Mouse (Mus musculus): ENCODE results near the gene Srrd. TPM values are rescaled to one million over a fixed set of nuclear protein-coding genes. Genes with fewer than 3 reads are reported as not detected.
A peak's percentile ranks its signal among the peaks of the same experiment; 100 is the strongest.
"Not testable (repeated sequence)": the region's sequence is repeated elsewhere in the genome, so short reads cannot be mapped to it uniquely, and the experiment has no call there.

Srrd gene
- total RNA-seq, 2 experiments from 2014 or later = 17.6 to 47.7 TPM

DNA sequence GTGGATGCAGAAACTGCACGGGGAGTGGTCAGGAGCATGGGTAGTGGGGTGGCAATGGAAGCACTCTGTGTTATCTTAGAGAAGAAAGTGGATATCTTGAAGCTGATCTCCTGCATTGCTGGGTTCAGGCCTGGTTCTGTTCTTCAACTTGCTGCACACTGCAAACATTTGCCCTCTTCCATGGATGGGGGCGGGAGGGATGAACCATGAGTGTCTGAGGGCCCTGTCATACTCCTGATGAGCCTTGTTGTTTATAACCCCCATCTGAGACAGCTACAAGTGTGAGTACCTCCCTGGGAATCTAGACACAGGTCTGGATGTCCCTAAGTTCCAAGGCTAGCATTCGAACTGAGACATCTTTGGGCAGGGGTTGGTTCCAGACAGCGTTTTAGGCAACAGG, 21.5 kb downstream of the Srrd start:
- ATAC-seq (replicated peaks; ENCODE audit: poor library complexity, severe bottlenecking) = no peak

DNA sequence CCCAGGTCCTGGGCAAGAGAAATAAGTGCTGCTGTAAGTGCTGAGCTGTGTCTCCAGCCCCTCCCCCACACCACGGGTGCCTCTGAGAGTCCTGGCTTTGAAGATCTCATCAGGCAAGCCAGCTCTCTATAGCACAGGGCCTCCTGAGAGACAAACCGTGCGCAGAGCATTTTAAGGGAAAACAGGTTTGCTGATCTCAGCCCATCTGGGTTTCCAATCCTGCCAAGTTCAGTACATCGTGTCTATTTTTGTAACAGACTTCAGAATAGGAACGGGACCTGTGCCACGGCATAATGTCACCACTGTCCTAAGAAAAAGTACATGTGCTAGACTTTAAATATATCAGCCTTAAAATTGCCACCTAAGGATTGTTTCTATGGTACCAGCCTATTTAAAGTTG, 21.9 kb downstream of the Srrd start:
- ATAC-seq (replicated peaks; ENCODE audit: poor library complexity, severe bottlenecking) = no peak

DNA sequence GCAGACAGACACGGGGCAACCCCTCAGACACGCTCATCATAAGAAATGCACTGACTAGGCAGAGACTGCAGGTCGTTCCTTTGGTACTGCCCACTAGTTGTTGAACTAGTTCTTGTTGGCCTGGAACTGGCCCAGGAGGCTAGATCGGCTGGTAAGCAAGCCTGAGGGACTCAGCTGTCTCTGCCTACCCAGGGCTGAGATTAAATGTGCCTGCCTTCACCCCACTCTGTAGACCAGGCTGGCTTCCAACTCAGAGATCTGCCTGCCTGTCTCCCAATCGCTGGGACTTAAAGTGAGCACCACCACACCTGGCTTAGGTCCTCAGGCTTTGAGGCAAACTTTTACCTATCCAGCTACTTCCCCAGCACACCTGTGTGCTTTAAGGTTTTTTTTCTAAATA, 22.5 kb downstream of the Srrd start:
- no peak for ATAC-seq (replicated peaks; ENCODE audit: poor library complexity, severe bottlenecking)

GRCm38 (mm10) chr5:112319343-112319742, 23.5 kb downstream of the Srrd start:
- ATAC-seq (replicated peaks; ENCODE audit: poor library complexity, severe bottlenecking) = not testable (repeated sequence)

GRCm38 (mm10) chr5:112317328-112317727, 25.5 kb downstream of the Srrd start:
- ATAC-seq (replicated peaks; ENCODE audit: poor library complexity, severe bottlenecking) = peak; percentile 33; the same call in 1 of the 2 replicates

DNA sequence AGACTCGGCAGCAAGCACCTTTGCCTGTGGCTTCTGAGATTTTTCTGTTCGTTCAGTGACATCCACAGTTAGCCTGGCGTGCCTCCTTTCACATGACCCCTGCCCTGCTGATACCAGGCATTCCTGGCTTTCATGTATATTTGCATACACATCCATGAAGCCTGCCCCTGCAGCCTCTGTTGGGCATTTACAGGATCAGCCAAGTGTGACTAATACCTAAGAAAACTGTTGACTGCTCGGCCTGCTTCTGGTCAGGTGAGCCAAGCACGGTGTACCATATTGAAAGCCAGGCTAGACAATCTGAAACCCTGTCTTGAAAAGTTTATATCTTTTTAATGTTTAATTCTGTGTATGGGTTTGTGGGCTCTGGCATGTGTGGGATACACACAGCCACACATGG, 26.4 kb downstream of the Srrd start:
- no peak for ATAC-seq (replicated peaks; ENCODE audit: poor library complexity, severe bottlenecking)

DNA sequence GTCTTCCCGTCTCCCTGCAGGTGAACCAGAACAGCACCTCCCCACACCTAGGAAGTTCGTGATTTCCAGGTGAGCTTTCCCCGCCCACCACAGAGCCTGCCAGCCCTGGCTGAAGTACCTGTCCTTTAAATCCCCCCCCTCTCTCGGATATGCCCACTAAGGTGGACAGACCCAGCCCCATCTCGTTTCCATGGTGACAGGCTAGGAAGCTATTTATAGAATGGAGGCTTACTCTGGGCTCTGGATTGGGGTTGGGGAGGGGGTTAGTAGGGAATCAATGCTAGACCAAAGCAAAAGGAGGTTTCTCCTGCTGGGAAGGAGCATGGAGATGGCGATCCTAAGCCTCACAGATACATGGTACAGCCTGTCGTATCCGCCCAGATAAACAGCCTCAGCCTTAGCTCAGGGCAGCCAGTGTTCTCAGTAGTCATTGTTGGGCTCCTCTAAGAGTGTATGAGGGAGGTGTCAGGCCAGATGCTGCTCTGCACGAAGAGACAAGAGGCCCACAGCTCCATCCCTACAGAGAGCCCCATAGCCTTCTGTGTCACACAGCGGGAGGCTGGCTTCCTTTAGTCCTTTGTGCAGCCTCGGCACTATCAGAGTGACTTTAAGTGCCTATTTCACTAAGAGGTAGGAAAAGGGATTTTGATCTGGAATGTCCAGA, 29.5 kb downstream of the Srrd start:
- ATAC-seq (replicated peaks; ENCODE audit: poor library complexity, severe bottlenecking) = no peak

DNA sequence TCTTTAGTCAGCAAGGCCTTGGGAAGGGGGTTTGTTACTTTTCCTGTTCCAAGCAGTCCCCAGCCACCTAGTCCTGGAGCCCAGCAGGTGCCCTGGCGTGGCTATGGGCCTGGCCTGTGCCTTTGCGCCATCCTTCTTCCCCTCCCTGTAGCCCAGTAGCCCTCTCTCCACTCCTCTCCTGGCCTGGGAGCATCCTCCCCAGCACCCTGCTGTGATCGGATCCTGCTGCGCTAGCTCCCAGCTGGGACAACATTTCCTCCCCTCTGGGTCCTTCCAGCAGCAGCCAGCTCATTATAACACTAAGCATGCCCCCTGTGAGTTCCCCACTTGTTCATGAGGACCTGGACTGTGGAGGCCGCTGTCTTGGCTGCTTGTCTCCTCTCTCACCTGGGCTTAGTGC, 37.0 kb downstream of the Srrd start:
- no peak for ATAC-seq (replicated peaks; ENCODE audit: poor library complexity, severe bottlenecking)

GRCm38 (mm10) chr5:112302310-112302709, 40.5 kb downstream of the Srrd start:
- no peak for ATAC-seq (replicated peaks; ENCODE audit: poor library complexity, severe bottlenecking)

- no peak; the same call in 1 of the 2 replicates for ATAC-seq (replicated peaks; ENCODE audit: poor library complexity, severe bottlenecking)
These were observed 41.1 kb downstream of the Srrd start for GRCm38 (mm10) chr5:112301694-112302093.

DNA sequence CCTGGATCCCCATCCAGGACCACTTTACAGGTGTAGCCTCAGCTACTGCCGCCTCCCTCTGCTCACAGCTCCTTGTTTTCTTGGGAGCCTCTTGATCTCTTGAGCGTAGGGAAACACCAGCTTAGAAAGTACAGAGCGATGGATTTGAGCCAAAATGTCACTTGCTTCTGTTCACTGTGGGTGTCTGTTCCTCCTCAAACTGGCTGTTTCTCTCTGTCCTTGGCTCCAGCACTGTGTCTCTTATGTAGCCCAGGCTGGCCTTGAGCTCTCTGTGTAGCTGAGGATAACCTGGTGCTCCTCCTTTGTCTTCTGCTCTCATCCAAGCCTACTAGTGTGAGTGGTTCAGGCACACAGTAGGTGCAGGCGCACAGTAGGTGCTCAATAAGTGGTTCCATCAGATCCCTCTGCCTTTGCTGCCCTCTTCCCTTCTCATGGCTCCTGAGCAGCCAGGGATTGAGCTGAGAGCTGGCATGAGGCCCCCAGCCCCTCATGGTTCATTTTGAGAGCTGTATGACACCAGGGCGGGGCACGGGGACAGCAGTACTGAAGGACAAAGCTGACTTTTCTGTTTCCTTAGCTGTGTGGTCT, 42.0 kb downstream of the Srrd start:
- no peak for ATAC-seq (replicated peaks; ENCODE audit: poor library complexity, severe bottlenecking)

- ATAC-seq (replicated peaks; ENCODE audit: poor library complexity, severe bottlenecking) = no peak
These were observed 42.7 kb downstream of the Srrd start for GRCm38 (mm10) chr5:112300112-112300511.

- ATAC-seq (replicated peaks; ENCODE audit: poor library complexity, severe bottlenecking) = no peak
These were observed 43.4 kb downstream of the Srrd start for GRCm38 (mm10) chr5:112299399-112299798.

DNA sequence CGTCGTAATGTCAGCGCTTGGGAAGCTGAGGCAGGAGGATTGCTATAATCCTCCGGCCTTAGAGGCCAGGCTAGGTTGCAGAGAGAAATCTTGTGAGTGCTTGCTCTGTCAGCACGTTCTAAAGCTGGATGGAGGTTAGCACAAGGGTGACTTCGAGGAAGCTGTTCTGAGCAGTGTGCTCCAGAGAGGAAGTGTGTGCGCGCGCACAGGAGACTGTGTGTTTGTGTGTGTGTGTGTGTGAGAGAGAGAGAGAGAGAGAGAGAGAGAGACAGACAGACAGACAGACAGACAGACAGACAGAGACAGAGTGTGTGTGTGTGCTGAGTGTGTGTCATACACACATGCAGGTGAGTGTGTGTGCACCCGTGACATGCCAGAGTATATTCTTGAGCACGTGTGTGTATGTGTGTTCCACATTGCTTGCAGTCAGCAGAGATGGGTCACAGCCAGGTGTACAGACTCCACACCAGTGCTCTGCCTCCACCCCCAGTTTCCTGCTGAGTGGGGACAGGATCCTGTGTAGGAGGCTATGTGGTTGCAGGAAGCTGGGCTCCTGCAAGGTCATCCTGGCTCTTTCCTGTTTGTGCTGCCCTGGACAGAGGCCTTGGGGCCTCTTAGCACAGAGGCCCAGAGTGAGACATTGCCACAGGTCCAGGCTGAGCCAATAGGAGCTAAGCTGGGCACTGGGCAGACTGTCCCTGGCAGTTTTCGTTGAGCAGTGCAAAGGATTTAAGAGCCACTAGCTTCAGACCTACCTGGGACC, 44.4 kb downstream of the Srrd start:
- peak; percentile 69 for ATAC-seq (replicated peaks; ENCODE audit: poor library complexity, severe bottlenecking)

- ATAC-seq (replicated peaks; ENCODE audit: poor library complexity, severe bottlenecking) = 0 out of 2 replicates have a peak, but pooled peaks have one; percentile 13
These were observed 45.6 kb downstream of the Srrd start for GRCm38 (mm10) chr5:112297257-112297656.

GRCm38 (mm10) chr5:112296404-112297181, 46.2 kb downstream of the Srrd start:
- ATAC-seq (replicated peaks; ENCODE audit: poor library complexity, severe bottlenecking) = no peak

DNA sequence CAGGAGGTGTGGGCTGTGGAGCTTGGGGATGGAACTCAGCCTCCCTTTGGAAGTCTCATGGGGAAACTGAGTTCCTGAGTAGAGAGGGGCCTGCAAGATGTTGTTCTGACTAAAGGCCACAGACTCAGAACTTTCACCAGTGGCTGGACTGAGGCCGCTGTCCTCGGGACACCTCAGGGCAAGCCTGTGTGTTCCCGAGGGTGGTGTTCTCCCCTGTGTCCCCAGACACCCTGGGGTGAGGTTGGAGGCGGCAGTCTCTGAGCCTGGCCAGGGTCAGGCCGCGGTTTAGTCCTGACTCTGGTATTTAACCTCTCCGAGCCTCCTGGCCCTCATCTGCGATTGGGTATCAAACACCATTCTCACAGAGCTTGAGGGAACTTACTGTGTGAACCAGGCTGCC, 47.3 kb downstream of the Srrd start:
- no peak for ATAC-seq (replicated peaks; ENCODE audit: poor library complexity, severe bottlenecking)

- no peak for ATAC-seq (replicated peaks; ENCODE audit: poor library complexity, severe bottlenecking)
These were observed 47.7 kb downstream of the Srrd start for GRCm38 (mm10) chr5:112295162-112295561.

DNA sequence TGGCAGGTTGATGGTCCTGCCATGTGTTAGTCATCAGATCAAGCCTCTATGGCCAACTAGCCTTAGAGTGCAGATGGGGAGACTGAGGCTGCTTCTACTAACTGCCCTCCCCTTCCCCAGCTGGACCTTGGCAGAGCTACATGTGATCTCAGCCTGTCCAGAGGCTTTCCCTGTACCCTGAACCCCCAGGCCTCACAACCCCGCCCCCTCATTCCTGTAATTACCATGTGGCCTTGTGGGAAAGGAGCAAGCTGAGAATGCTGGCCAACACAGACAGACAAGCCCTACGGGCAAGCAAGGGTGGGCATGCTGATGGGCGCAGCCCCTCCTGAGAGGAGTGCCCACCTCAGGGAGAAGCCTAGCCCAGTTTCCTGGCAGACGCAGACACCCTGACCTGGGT, 48.1 kb downstream of the Srrd start:
- ATAC-seq (replicated peaks; ENCODE audit: poor library complexity, severe bottlenecking) = no peak

GRCm38 (mm10) chr5:112293800-112294199, 49.0 kb downstream of the Srrd start:
- ATAC-seq (replicated peaks; ENCODE audit: poor library complexity, severe bottlenecking) = no peak

Measured in granulocyte monocyte progenitor cell, adult 5-6 weeks (primary cell).